Mouse (Mus musculus) limb, embryonic 11.5 days (tissue): ENCODE measurements at regions not wholly inside any gene's neighbourhood (a gene's known extent, or its start where the extent isn't known, plus 50 kb on each side); places are given as distances from the start of the nearest gene placed in this dataset.

Source experiments
- ATAC-seq: fragments of 200-750 bp; cut with Nextera tagmentation; 2 replicates; pipeline ENCODE4 v1.8.0; 2017; ENCODE audit warnings: low read depth; ENCODE audit not compliant: insufficient number of reproducible peaks, low FRiP score, low TSS enrichment
- DNase-seq: peaks from one replicate; pipeline ENCODE4 v3.0.0-alpha.2; 2015; ENCODE audit warnings: low spot score
- H3K27ac ChIP-seq: fragments of 300-500 bp; sonication (generic); replicated peaks from 2 replicates; pipeline ENCODE4 v1.5.1; 2014; ENCODE audit warnings: low read depth, mild to moderate bottlenecking, low read length
- H3K27me3 ChIP-seq: fragments of 300-500 bp; sonication (generic); 2 replicates; pipeline ENCODE4 v1.6.1; 2014; ENCODE audit warnings: mild to moderate bottlenecking, low read length, mixed read lengths; ENCODE audit not compliant: control insufficient read depth, insufficient read depth
- H3K36me3 ChIP-seq: fragments of 300-500 bp; sonication (generic); 2 replicates; pipeline ENCODE4 v1.6.1; 2014; ENCODE audit warnings: mild to moderate bottlenecking, low read length, moderate library complexity, mixed read lengths; ENCODE audit not compliant: control insufficient read depth, insufficient read depth
- H3K4me1 ChIP-seq: fragments of 300-500 bp; sonication (generic); 2 replicates; pipeline ENCODE4 v1.6.1; 2014; ENCODE audit warnings: low read length, mixed read lengths; ENCODE audit not compliant: control insufficient read depth, insufficient read depth
- H3K4me2 ChIP-seq: fragments of 300-500 bp; sonication (generic); 2 replicates; pipeline ENCODE4 v1.6.1; 2014; ENCODE audit warnings: low read depth, mild to moderate bottlenecking, moderate library complexity; ENCODE audit not compliant: severe bottlenecking
- H3K4me3 ChIP-seq: fragments of 300-500 bp; sonication (generic); 2 replicates; pipeline ENCODE4 v1.5.1; 2014; ENCODE audit warnings: low read depth, low read length
- H3K9ac ChIP-seq: fragments of 300-500 bp; sonication (generic); 2 replicates; pipeline ENCODE4 v1.6.1; 2014; ENCODE audit warnings: mild to moderate bottlenecking, low read length
- H3K9me3 ChIP-seq: fragments of 300-500 bp; sonication (generic); 2 replicates; pipeline ENCODE4 v1.6.1; 2016; ENCODE audit warnings: low read length; ENCODE audit not compliant: control insufficient read depth
- WGBS: fragments of 180-500 bp; shearing (Covaris S2); extraction: QIAGEN DNeasy Blood & Tissue Kit; methylation state at CpG from one replicate; pipeline ENCODE4 v1.1.7; 2014; 5-methylcytosine and 5-hydroxymethylcytosine counted together

- WGBS: 10% methylated on average over 16 of the region's 16 CpGs
- H3K36me3 ChIP-seq: no peaks in the 10 kb centered on the region
- no peaks in the 10 kb centered on the region for H3K27me3 ChIP-seq
- no peak overlapping the region for H3K27ac ChIP-seq
- ATAC-seq (peak; percentile 41; the same call in 1 of the 2 replicates), DNase-seq (peak; percentile 84)
- H3K9ac ChIP-seq: no peak overlapping the region
- H3K9me3 ChIP-seq: no peaks in the 10 kb centered on the region
- H3K4me1 ChIP-seq: no peaks in the 10 kb centered on the region
- H3K4me3 ChIP-seq: no peak overlapping the region
- H3K4me2 ChIP-seq: peak overlapping the region; percentile 31; the same call in 1 of the 2 replicates
These were observed 76.1 kb upstream of the Lmcd1 start for GRCm38 (mm10) chr6:112197445-112197844.

- H3K36me3 ChIP-seq: no peaks in the 10 kb centered on the region
- H3K9ac ChIP-seq: no peak overlapping the region
- no peaks in the 10 kb centered on the region for H3K4me1 ChIP-seq
- no peak for ATAC-seq
- no peaks in the 10 kb centered on the region for H3K9me3 ChIP-seq
- WGBS: 88% methylated on average over 4 of the region's 4 CpGs
- H3K27me3 ChIP-seq: no peaks in the 10 kb centered on the region
- no peak overlapping the region for H3K4me2 ChIP-seq
- H3K27ac ChIP-seq: no peak overlapping the region
- H3K4me3 ChIP-seq: no peak overlapping the region
- DNase-seq: no peak
These were observed 74.3 kb upstream of the Lmcd1 start for GRCm38 (mm10) chr6:112199241-112199640.

- WGBS: 89% methylated on average over 4 of the region's 4 CpGs
- Histone ChIP-seq H3K4me2 (no peak overlapping the region), H3K9ac (no peak overlapping the region), H3K27me3 (no peaks in the 10 kb centered on the region), H3K9me3 (no peaks in the 10 kb centered on the region), H3K27ac (no peak overlapping the region), H3K4me1 (no peaks in the 10 kb centered on the region), H3K4me3 (no peak overlapping the region), H3K36me3 (no peaks in the 10 kb centered on the region)
- ATAC-seq (no peak), DNase-seq (no peak)
These were observed 71.4 kb upstream of the Lmcd1 start for GRCm38 (mm10) chr6:112202120-112202519.

GRCm38 (mm10) chr6:112203321-112203720 lies 70.2 kb upstream of the Lmcd1 start:
- H3K4me2 ChIP-seq: no peak overlapping the region
- H3K9ac ChIP-seq: no peak overlapping the region
- DNase-seq: no peak
- WGBS: 9% methylated on average over 2 of the region's 2 CpGs
- no peaks in the 10 kb centered on the region for H3K27me3 ChIP-seq
- no peak overlapping the region for H3K27ac ChIP-seq
- no peaks in the 10 kb centered on the region for H3K4me1 ChIP-seq
- no peak overlapping the region for H3K4me3 ChIP-seq
- no peaks in the 10 kb centered on the region for H3K36me3 ChIP-seq
- ATAC-seq: no peak
- no peaks in the 10 kb centered on the region for H3K9me3 ChIP-seq

DNA sequence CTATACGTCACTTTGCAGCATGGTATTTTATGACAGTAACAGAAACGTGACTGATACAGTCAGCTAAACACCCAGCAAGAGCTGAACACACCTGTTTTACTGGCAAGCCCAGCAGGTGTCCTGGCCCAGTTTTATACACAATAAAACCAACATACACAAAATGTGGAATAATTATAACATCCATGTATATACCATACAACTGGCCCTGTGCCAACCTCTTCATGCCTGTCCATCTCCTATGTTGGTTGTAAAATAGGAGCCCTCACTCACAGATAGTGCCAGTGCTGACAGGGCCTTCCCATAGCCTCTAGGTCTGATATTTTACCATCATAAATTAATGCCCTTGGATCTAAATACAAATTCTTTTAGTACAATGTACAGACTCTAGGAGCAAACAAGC lies 68.6 kb upstream of the Lmcd1 start:
- H3K27ac ChIP-seq: no peak overlapping the region
- H3K4me1 ChIP-seq: no peaks in the 10 kb centered on the region
- H3K36me3 ChIP-seq: no peaks in the 10 kb centered on the region
- ATAC-seq (no peak), DNase-seq (no peak)
- H3K4me2 ChIP-seq: no peak overlapping the region
- H3K4me3 ChIP-seq: no peak overlapping the region
- no peaks in the 10 kb centered on the region for H3K9me3 ChIP-seq
- WGBS: 79% methylated on average over 2 of the region's 2 CpGs
- H3K9ac ChIP-seq: no peak overlapping the region
- H3K27me3 ChIP-seq: no peaks in the 10 kb centered on the region

DNA sequence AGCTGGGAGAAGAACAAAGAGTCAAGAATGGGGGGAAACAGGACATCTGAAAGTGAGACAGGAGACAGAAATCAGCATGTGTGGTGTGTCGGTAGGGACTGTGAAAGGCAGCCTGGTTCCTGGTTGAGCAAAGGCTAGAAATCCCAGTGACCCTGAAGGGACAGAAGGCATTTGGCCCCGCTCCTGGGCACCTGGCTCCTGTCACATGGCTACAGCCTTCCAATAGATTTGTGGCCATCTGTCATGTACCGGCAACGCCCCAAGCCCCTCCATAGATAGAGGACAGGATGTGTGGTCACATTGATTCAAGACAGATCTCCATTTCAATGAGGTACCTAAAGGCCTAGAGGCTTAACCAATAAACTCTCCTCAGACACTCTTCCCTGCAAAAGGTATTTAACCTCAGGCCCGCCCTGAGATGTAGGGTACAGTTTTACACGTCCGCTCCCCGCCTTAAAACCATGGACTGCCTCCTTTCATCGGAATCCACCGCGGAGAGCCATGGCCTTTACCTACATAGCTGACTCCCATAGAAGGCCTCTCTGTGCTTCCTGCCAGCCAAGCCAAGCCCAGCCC lies 68.0 kb upstream of the Lmcd1 start:
- Histone ChIP-seq H3K36me3 (no peaks in the 10 kb centered on the region), H3K27ac (no peak overlapping the region), H3K4me1 (no peaks in the 10 kb centered on the region), H3K9ac (no peak overlapping the region), H3K27me3 (no peaks in the 10 kb centered on the region), H3K9me3 (no peaks in the 10 kb centered on the region), H3K4me2 (no peak overlapping the region), H3K4me3 (no peak overlapping the region)
- ATAC-seq (no peak), DNase-seq (no peak)
- WGBS: 87% methylated on average over 11 of the region's 11 CpGs

DNA sequence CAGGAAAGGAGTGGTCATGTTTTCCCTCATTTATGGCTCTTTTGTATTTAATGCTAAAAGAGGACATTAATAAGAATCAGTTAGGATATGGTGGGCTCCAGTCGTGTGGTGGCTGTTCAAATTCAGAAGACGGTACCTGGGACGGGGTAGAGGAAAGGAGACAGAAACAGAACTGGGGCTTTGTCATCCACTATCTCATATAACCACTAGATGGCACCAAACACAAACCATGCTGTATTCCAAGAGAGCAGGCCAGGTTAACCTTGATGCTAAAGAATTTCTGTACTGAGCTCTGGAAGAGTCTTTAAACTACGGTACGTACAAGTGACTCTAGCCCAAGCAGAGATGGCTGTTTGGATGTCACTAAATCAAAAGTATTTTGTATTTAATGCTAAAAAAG lies 66.3 kb upstream of the Lmcd1 start:
- H3K9ac ChIP-seq: no peak overlapping the region
- 44% methylated on average over 5 of the region's 5 CpGs for WGBS
- H3K9me3 ChIP-seq: no peaks in the 10 kb centered on the region
- H3K4me3 ChIP-seq: no peak overlapping the region
- H3K36me3 ChIP-seq: no peaks in the 10 kb centered on the region
- no peaks in the 10 kb centered on the region for H3K27me3 ChIP-seq
- no peak overlapping the region for H3K27ac ChIP-seq
- no peak overlapping the region for H3K4me2 ChIP-seq
- DNase-seq: peak; percentile 38
- no peaks in the 10 kb centered on the region for H3K4me1 ChIP-seq
- ATAC-seq: peak; percentile 58

DNA sequence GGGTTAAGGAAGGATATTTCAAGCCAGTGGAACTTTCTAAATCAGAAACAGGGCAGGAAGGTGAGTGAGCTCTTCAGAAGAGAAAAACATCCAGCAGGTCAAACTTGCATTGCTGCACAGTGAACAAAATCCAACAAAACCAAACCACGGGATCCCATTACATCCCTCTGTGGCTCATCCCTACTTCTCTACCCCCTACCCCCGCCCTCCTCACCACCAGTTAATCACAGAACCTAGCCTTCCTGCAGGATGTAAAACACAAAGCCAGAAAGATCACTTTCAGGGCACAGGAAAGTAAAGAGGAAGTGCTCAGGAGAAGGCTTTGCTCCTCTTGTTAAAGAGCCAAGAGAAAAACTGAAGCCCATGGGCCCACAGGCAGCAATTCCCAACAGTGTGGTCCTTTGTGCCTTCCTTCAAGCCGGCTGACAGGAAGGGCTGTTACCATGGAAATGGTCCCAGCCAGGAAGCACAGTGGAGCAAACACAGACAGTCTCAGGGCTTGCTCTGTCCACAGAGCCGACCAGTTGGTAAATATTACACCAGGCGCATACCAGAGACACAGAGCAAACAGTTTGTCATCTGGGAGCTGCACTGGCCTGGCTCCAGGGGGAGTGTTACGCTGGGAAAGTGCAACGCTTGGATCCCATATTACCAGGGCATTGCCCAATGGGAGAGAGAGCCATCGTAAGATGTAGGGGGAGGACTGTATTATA lies 63.2 kb upstream of the Lmcd1 start:
- 48% methylated on average over 8 of the region's 8 CpGs for WGBS
- no peaks in the 10 kb centered on the region for H3K27me3 ChIP-seq
- H3K36me3 ChIP-seq: no peaks in the 10 kb centered on the region

More for the DNA sequence above, 63.2 kb upstream of the Lmcd1 start:
- Histone ChIP-seq H3K9ac (no peak overlapping the region), H3K27ac (peak overlapping the region; percentile 68), H3K9me3 (no peaks in the 10 kb centered on the region), H3K4me1 (no peaks in the 10 kb centered on the region), H3K4me3 (no peak overlapping the region), H3K4me2 (no peak overlapping the region)
- DNase-seq: peak; percentile 60
- peak; percentile 79; the same call in 1 of the 2 replicates for ATAC-seq
